Mouse (Mus musculus): ENCODE data around the gene D430042O09Rik. TPM values are rescaled to one million over a fixed set of nuclear protein-coding genes. Genes with fewer than 3 reads are reported as not detected.

The D430042O09Rik gene
- polyA plus RNA-seq, 1 experiment from 2014 or later: 9.8 TPM

DNA sequence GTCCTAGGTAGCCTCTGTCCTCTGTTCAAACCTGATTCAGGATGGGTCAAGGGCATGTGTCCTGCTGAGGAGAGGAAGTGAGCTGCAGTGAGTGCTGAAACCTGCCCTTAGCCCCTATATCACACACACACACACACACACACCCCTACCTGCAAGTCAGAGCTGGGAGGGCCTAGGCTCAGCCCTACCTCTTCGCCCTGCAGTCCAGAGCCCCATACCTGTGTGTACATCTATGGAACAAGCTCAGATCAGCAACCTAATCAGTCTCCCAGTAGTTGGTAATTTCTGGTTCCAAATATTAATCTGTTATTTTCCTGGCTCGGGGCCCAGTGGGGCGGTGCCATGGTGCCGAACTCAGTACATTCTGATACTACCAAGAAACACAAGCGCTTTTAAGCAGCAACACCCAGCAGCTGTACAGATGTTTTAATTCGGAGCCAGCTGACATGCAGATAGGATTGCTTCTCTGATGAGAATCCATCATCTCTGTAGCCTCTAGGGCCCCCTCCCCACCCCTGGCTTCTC lies 166.3 kb downstream of the D430042O09Rik start:
- H3K4me3 ChIP-seq (ENCODE audit: low read depth, low read length): no peak overlapping the region
- H3K27me3 ChIP-seq (ENCODE audit: control insufficient read depth, insufficient read depth, low read length): no peaks in the 10 kb centered on the region
- H3K4me2 ChIP-seq (replicated peaks; ENCODE audit: low read depth, low read length): no peak overlapping the region
- no peak for ATAC-seq (ENCODE audit: insufficient number of reproducible peaks, insufficient read depth, low FRiP score, low read depth)
- H3K27ac ChIP-seq (ENCODE audit: low read length): no peak overlapping the region
- no peak overlapping the region for H3K9ac ChIP-seq (replicated peaks; ENCODE audit: low read depth, low read length)
- H3K4me1 ChIP-seq (ENCODE audit: control insufficient read depth, insufficient read depth, low read length): peaks cover 8% of the 10 kb centered on the region; the same call in 1 of the 2 replicates
- H3K36me3 ChIP-seq (ENCODE audit: control insufficient read depth, insufficient read depth, low read length): no peaks in the 10 kb centered on the region
- no peaks in the 10 kb centered on the region for H3K9me3 ChIP-seq (ENCODE audit: control insufficient read depth, low read depth, low read length)
- WGBS: 66% methylated on average over 6 of the region's 6 CpGs

- no peak for ATAC-seq (ENCODE audit: insufficient number of reproducible peaks, insufficient read depth, low FRiP score, low read depth)
- no peak overlapping the region for H3K9ac ChIP-seq (replicated peaks; ENCODE audit: low read depth, low read length)
Measured at GRCm38 (mm10) chr7:125878040-125878439, 170.4 kb downstream of the D430042O09Rik start.

DNA sequence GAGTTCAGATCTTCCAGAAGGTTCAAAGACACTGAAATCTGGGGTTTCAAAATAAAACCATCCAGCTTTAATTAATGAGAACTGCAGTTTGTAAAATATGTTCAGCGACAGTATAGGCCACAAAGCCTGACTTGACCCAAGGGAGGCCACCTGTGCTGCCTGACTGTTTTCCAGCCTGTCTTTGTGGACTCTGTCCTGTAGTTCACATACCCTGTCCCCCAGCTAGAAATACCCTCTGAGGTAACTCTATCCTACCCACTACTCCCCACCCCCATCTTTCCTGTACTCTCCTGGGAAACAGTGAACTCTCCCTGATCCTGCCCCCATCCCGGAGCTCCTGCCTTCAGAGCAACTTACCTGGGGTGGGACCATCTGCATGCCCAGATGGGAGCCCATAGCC lies 175.5 kb downstream of the D430042O09Rik start:
- WGBS: 81% methylated on average over 2 of the region's 2 CpGs
- ATAC-seq (ENCODE audit: insufficient number of reproducible peaks, insufficient read depth, low FRiP score, low read depth): no peak
- Histone ChIP-seq H3K36me3 (ENCODE audit: control insufficient read depth, insufficient read depth, low read length) (no peaks in the 10 kb centered on the region), H3K9me3 (ENCODE audit: control insufficient read depth, low read depth, low read length) (no peaks in the 10 kb centered on the region), H3K4me2 (replicated peaks; ENCODE audit: low read depth, low read length) (no peak overlapping the region), H3K27ac (ENCODE audit: low read length) (no peak overlapping the region), H3K27me3 (ENCODE audit: control insufficient read depth, insufficient read depth, low read length) (no peaks in the 10 kb centered on the region), H3K4me3 (ENCODE audit: low read depth, low read length) (no peak overlapping the region), H3K9ac (replicated peaks; ENCODE audit: low read depth, low read length) (no peak overlapping the region), H3K4me1 (ENCODE audit: control insufficient read depth, insufficient read depth, low read length) (no peaks in the 10 kb centered on the region)

More at GRCm38 (mm10) chr7:125878040-125878439, 170.4 kb downstream of the D430042O09Rik start:
- no peaks in the 10 kb centered on the region for H3K27me3 ChIP-seq (ENCODE audit: control insufficient read depth, insufficient read depth, low read length)
- WGBS: 64% methylated on average over 4 of the region's 4 CpGs
- no peak overlapping the region for H3K27ac ChIP-seq (ENCODE audit: low read length)
- no peaks in the 10 kb centered on the region for H3K4me1 ChIP-seq (ENCODE audit: control insufficient read depth, insufficient read depth, low read length)
- H3K4me3 ChIP-seq (ENCODE audit: low read depth, low read length): no peak overlapping the region
- H3K36me3 ChIP-seq (ENCODE audit: control insufficient read depth, insufficient read depth, low read length): no peaks in the 10 kb centered on the region
- no peaks in the 10 kb centered on the region for H3K9me3 ChIP-seq (ENCODE audit: control insufficient read depth, low read depth, low read length)
- H3K4me2 ChIP-seq (replicated peaks; ENCODE audit: low read depth, low read length): no peak overlapping the region

DNA sequence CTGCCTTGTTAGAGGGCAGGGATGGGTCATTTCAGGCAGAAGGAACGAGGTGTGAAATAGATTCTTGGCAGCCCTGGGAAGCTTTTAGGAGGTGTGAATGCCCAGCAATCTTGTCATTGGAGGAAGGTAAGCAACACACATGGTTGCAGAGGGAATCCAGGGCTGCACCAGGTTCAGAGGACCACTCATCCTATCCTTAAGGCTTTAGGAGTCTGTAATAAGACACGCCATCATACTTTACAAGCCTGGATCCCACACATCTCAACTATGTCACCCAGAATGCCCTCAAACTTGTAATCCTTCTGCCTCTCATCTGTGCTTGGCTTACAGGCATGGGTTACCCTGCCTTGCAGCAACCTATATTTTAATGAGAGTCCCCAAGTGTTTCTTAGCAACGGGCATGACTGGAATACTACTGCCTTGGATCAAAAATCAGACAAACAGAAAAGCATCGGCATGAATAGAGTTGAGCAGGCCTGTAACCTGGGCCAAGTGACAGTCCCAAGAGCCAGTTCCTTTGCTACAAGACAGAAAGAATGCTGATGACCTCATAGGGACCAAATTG lies 178.5 kb downstream of the D430042O09Rik start:
- H3K4me2 ChIP-seq (replicated peaks; ENCODE audit: low read depth, low read length): no peak overlapping the region
- H3K27ac ChIP-seq (ENCODE audit: low read length): no peak overlapping the region
- no peak overlapping the region for H3K9ac ChIP-seq (replicated peaks; ENCODE audit: low read depth, low read length)
- H3K36me3 ChIP-seq (ENCODE audit: control insufficient read depth, insufficient read depth, low read length): no peaks in the 10 kb centered on the region
- 70% methylated on average over 4 of the region's 4 CpGs for WGBS
- no peaks in the 10 kb centered on the region for H3K27me3 ChIP-seq (ENCODE audit: control insufficient read depth, insufficient read depth, low read length)
- ATAC-seq (ENCODE audit: insufficient number of reproducible peaks, insufficient read depth, low FRiP score, low read depth): no peak
- no peaks in the 10 kb centered on the region for H3K9me3 ChIP-seq (ENCODE audit: control insufficient read depth, low read depth, low read length)
- no peak overlapping the region for H3K4me3 ChIP-seq (ENCODE audit: low read depth, low read length)
- H3K4me1 ChIP-seq (ENCODE audit: control insufficient read depth, insufficient read depth, low read length): no peaks in the 10 kb centered on the region

DNA sequence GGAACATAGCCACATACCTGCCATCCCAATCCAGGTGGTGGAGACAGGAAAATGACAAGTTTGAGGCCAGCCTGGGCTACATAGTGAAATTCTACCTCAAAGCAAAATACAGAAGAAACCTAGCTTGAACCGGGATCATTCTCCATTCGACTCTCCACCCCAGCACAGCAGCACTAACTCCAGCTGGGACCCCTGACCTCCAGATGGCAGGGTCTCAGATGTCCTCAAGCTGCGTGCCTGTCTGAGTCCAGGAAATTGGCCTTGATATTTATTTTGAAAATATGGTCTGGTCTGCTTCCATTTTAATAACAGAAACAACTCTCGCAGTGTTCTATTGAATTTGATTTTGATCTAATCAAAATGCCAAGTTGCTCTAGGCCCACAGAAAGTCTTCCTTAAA lies 179.4 kb downstream of the D430042O09Rik start:
- 46% methylated on average over 4 of the region's 4 CpGs for WGBS
- Histone ChIP-seq H3K9me3 (ENCODE audit: control insufficient read depth, low read depth, low read length) (no peaks in the 10 kb centered on the region), H3K27me3 (ENCODE audit: control insufficient read depth, insufficient read depth, low read length) (no peaks in the 10 kb centered on the region), H3K4me3 (ENCODE audit: low read depth, low read length) (no peak overlapping the region), H3K9ac (replicated peaks; ENCODE audit: low read depth, low read length) (no peak overlapping the region), H3K27ac (ENCODE audit: low read length) (no peak overlapping the region), H3K36me3 (ENCODE audit: control insufficient read depth, insufficient read depth, low read length) (no peaks in the 10 kb centered on the region), H3K4me2 (replicated peaks; ENCODE audit: low read depth, low read length) (no peak overlapping the region), H3K4me1 (ENCODE audit: control insufficient read depth, insufficient read depth, low read length) (no peaks in the 10 kb centered on the region)
- ATAC-seq (ENCODE audit: insufficient number of reproducible peaks, insufficient read depth, low FRiP score, low read depth): no peak

DNA sequence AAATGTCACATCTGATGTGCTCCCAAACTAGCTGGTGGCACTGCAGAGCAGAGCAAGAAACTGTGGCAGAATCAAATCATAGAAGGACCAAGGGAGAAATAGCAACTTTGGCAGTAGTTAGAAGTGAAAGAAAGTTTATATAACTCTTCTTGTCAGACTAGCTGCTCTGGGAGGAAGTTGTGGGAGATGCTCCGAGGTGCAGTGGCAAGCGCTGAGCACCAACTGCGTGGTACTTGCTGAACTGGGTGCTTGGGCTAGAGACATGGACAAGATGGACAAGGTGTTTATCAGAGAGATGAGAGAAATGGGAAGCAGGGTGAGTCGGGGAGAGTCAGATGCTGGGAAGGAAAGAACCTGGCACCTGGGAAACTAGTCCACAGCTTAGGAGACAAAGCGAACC lies 180.1 kb downstream of the D430042O09Rik start:
- 78% methylated on average over 5 of the region's 5 CpGs for WGBS
- no peak overlapping the region for H3K27ac ChIP-seq (ENCODE audit: low read length)
- H3K4me1 ChIP-seq (ENCODE audit: control insufficient read depth, insufficient read depth, low read length): no peaks in the 10 kb centered on the region
- H3K9me3 ChIP-seq (ENCODE audit: control insufficient read depth, low read depth, low read length): no peaks in the 10 kb centered on the region
- ATAC-seq (ENCODE audit: insufficient number of reproducible peaks, insufficient read depth, low FRiP score, low read depth): no peak
- H3K9ac ChIP-seq (replicated peaks; ENCODE audit: low read depth, low read length): no peak overlapping the region
- H3K36me3 ChIP-seq (ENCODE audit: control insufficient read depth, insufficient read depth, low read length): no peaks in the 10 kb centered on the region
- H3K4me2 ChIP-seq (replicated peaks; ENCODE audit: low read depth, low read length): no peak overlapping the region
- H3K27me3 ChIP-seq (ENCODE audit: control insufficient read depth, insufficient read depth, low read length): no peaks in the 10 kb centered on the region
- H3K4me3 ChIP-seq (ENCODE audit: low read depth, low read length): no peak overlapping the region

- WGBS: 57% methylated on average over 12 of the region's 12 CpGs
- Histone ChIP-seq H3K27me3 (ENCODE audit: control insufficient read depth, insufficient read depth, low read length) (no peaks in the 10 kb centered on the region), H3K9ac (replicated peaks; ENCODE audit: low read depth, low read length) (no peak overlapping the region), H3K36me3 (ENCODE audit: control insufficient read depth, insufficient read depth, low read length) (no peaks in the 10 kb centered on the region), H3K9me3 (ENCODE audit: control insufficient read depth, low read depth, low read length) (no peaks in the 10 kb centered on the region), H3K27ac (ENCODE audit: low read length) (no peak overlapping the region), H3K4me1 (ENCODE audit: control insufficient read depth, insufficient read depth, low read length) (no peaks in the 10 kb centered on the region), H3K4me3 (ENCODE audit: low read depth, low read length) (no peak overlapping the region), H3K4me2 (replicated peaks; ENCODE audit: low read depth, low read length) (no peak overlapping the region)
- no peak for ATAC-seq (ENCODE audit: insufficient number of reproducible peaks, insufficient read depth, low FRiP score, low read depth)
Measured at GRCm38 (mm10) chr7:125888373-125888772, 180.7 kb downstream of the D430042O09Rik start.

- Histone ChIP-seq H3K27me3 (ENCODE audit: control insufficient read depth, insufficient read depth, low read length) (no peaks in the 10 kb centered on the region), H3K4me2 (replicated peaks; ENCODE audit: low read depth, low read length) (no peak overlapping the region), H3K27ac (ENCODE audit: low read length) (no peak overlapping the region), H3K36me3 (ENCODE audit: control insufficient read depth, insufficient read depth, low read length) (no peaks in the 10 kb centered on the region), H3K9me3 (ENCODE audit: control insufficient read depth, low read depth, low read length) (no peaks in the 10 kb centered on the region), H3K4me3 (ENCODE audit: low read depth, low read length) (no peak overlapping the region), H3K4me1 (ENCODE audit: control insufficient read depth, insufficient read depth, low read length) (no peaks in the 10 kb centered on the region), H3K9ac (replicated peaks; ENCODE audit: low read depth, low read length) (no peak overlapping the region)
- ATAC-seq (ENCODE audit: insufficient number of reproducible peaks, insufficient read depth, low FRiP score, low read depth): no peak
- 91% methylated on average over 5 of the region's 5 CpGs for WGBS
Measured at GRCm38 (mm10) chr7:125893621-125894020, 185.9 kb downstream of the D430042O09Rik start.

DNA sequence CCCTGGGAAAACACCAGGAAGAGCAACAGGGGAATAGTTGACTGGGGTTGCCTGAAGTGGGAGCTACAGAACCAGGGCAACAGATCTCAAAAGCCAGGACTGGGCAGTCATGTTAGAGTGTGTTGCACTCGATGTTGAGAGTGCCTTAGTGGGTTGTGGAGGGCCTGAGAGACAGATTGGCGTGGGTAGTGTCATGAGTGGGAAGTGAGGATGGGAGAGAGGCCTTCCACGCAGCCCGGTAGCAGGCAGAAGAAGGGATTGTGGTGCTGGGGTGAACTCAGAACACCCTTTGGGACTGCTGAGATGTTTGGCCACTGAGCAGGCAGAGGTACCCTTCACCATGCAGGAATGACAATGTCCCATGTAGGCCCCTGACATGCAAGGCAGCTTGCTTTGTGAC lies 189.4 kb downstream of the D430042O09Rik start:
- no peaks in the 10 kb centered on the region for H3K4me1 ChIP-seq (ENCODE audit: control insufficient read depth, insufficient read depth, low read length)
- H3K9me3 ChIP-seq (ENCODE audit: control insufficient read depth, low read depth, low read length): no peaks in the 10 kb centered on the region
- no peak overlapping the region for H3K9ac ChIP-seq (replicated peaks; ENCODE audit: low read depth, low read length)
- no peak overlapping the region for H3K27ac ChIP-seq (ENCODE audit: low read length)
- no peak for ATAC-seq (ENCODE audit: insufficient number of reproducible peaks, insufficient read depth, low FRiP score, low read depth)
- H3K4me2 ChIP-seq (replicated peaks; ENCODE audit: low read depth, low read length): no peak overlapping the region
- H3K36me3 ChIP-seq (ENCODE audit: control insufficient read depth, insufficient read depth, low read length): no peaks in the 10 kb centered on the region
- no peaks in the 10 kb centered on the region for H3K27me3 ChIP-seq (ENCODE audit: control insufficient read depth, insufficient read depth, low read length)
- WGBS: 85% methylated on average over 4 of the region's 4 CpGs
- H3K4me3 ChIP-seq (ENCODE audit: low read depth, low read length): no peak overlapping the region

Data from stomach, embryonic 14.5 days (tissue).